Mouse (Mus musculus): ENCODE results near the gene Fyb2.

DNA sequence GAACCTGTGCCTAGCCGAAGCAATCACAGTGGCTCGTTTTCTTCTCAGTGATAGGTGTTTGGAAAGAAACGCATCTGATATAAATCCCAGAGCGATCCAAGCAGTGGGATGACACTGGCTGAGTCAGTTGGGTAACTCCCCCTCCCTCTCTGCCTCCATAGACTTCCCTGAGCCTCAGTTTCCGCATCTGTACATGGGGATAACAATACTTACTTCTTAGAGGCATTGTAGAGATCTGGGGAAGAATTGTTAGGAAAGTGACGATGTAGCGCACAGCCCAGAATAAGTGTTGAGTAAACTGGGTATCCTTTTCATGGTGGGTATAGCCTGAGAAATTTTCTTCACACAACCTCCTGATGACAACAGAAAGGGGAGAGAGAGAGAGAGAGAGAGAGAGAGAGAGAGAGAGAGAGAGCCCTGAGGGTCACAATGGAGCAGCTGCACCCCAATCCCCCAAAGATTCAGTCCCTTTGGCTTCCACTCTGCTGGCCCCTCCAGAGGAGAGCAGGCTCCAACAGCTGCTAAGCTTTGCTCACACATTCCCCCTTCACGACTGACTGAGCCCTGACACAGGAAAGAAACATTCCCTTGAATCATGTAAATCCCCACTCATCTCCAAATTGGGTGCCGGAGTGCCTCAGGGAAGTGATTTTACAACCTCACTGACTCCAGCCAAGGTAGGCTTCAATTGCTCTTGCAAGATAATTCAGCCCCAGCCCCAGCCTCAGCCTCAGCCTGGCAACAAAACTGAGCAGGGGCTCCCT lies 24.6 kb upstream of the Fyb2 start:
- TF ChIP-seq CTCF (IDR thresholded peaks at IDR 0.05; ENCODE audit: low read depth, low read length) = no peak
- no peak for TF ChIP-seq GATA2 (IDR thresholded peaks at IDR 0.05; ENCODE audit: borderline replicate concordance, low read depth, low read length)
- TF ChIP-seq GATA1 (IDR thresholded peaks at IDR 0.05; ENCODE audit: borderline replicate concordance, low read length) = no peak
- TF ChIP-seq TAL1 (conservative IDR thresholded peaks at IDR 0.05; ENCODE audit: low read depth, low read length) = no peak
